In the genomic region with DNA sequence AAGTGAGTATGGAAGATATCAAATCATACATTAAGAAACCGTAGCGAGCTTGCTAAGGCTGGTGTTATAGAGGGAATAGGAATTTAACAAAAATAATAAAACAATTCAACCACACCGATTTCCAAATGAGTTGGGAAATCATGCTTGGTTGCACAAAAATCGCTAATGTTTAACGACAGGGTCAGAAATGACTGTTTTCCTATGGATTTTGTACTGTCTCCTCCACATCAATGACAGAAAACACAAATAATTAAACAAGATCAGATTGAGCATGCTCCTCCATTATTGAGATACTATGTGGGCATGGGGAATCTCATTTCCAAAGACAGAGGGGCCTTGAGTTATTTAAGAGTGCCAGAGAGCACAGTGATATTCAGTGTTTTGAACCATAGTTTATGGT, we compare ENCODE assay signal across 28 mouse cellular contexts. TPM values are rescaled to one million over a fixed set of nuclear protein-coding genes. Genes with fewer than 3 reads are reported as not detected.
A peak's percentile ranks its signal among the peaks of the same experiment; 100 is the strongest.
DNase-seq lines count a peak whose midpoint lies in the region; ATAC-seq and TF ChIP-seq lines count a peak whose summit lies in the region.
"Had no signal": no experiment of that assay in that cellular context is flagged by ENCODE, and none has a peak within 500 bp of the region (broad histone marks: within the 10 kb centered on the region; RNA-seq: fewer than 3 reads in every experiment).

No protein-coding gene starts in this region.

- H3K36me3 ChIP-seq in heart, adult 2 months (ENCODE audit: control insufficient read depth, insufficient read depth, low read length): peaks cover 13% of the 10 kb centered on the region
- no peaks in the 10 kb centered on the region for H3K36me3 ChIP-seq in liver, embryonic 15.5 days (replicated peaks)
- no peaks in the 10 kb centered on the region for H3K36me3 ChIP-seq in liver, embryonic 11.5 days (ENCODE audit: control insufficient read depth, insufficient read depth, low read length)
- H3K36me3 ChIP-seq in lung, postnatal 0 days (ENCODE audit: insufficient read depth, low read length): no peaks in the 10 kb centered on the region
- H3K36me3 ChIP-seq: embryonic facial prominence, embryonic 10.5 days; embryonic facial prominence, embryonic 13.5 days; forebrain, embryonic 12.5 days; forebrain, embryonic 15.5 days; G1E; heart, embryonic 10.5 days; heart, embryonic 13.5 days had no signal

- peak overlapping the region; percentile 94 for H3K27ac ChIP-seq in heart, adult 2 months
- H3K27ac ChIP-seq in liver, embryonic 15.5 days (replicated peaks): no peak overlapping the region
- H3K27ac ChIP-seq in liver, embryonic 11.5 days (ENCODE audit: low read depth, low read length): no peak overlapping the region
- no peak overlapping the region for H3K27ac ChIP-seq in lung, postnatal 0 days (ENCODE audit: low read length)
- H3K27ac ChIP-seq: embryonic facial prominence, embryonic 10.5 days; embryonic facial prominence, embryonic 13.5 days; forebrain, embryonic 12.5 days; forebrain, embryonic 15.5 days; heart, embryonic 10.5 days; heart, embryonic 13.5 days; hindbrain, embryonic 14.5 days; hindbrain, postnatal 0 days had no signal

- peaks cover 7% of the 10 kb centered on the region for H3K4me1 ChIP-seq in heart, adult 2 months (ENCODE audit: control insufficient read depth, insufficient read depth, low read length)
- peaks cover 5% of the 10 kb centered on the region; the same call in 1 of the 2 replicates for H3K4me1 ChIP-seq in liver, embryonic 15.5 days (replicated peaks)
- H3K4me1 ChIP-seq in liver, embryonic 11.5 days (replicated peaks; ENCODE audit: control insufficient read depth, insufficient read depth, low read length): peaks cover 9% of the 10 kb centered on the region; the same call in 1 of the 2 replicates
- H3K4me1 ChIP-seq in lung, postnatal 0 days (ENCODE audit: insufficient read depth, low read depth, low read length): 0 out of 2 replicates have a peak, but pooled peaks cover 6% of the 10 kb centered on the region
- H3K4me1 ChIP-seq: heart, embryonic 13.5 days had no signal

- TF ChIP-seq CTCF in heart, adult 2 months (IDR thresholded peaks at IDR 0.05): no peak
- TF ChIP-seq CTCF in lung, postnatal 0 days (IDR thresholded peaks at IDR 0.05): no peak

- no peaks in the 10 kb centered on the region for H3K27me3 ChIP-seq in heart, adult 2 months (ENCODE audit: control insufficient read depth, insufficient read depth, low read length)
- H3K27me3 ChIP-seq in liver, embryonic 15.5 days: no peaks in the 10 kb centered on the region
- H3K27me3 ChIP-seq in liver, embryonic 11.5 days (replicated peaks; ENCODE audit: control insufficient read depth, insufficient read depth, low read length): no peaks in the 10 kb centered on the region
- H3K27me3 ChIP-seq in lung, postnatal 0 days (replicated peaks; ENCODE audit: insufficient read depth, low read length): no peaks in the 10 kb centered on the region
- H3K27me3 ChIP-seq: CH12.LX; embryonic facial prominence, embryonic 13.5 days; forebrain, embryonic 12.5 days; forebrain, embryonic 15.5 days; heart, embryonic 13.5 days; Patski had no signal

- WGBS in heart, adult 2 months: 86% methylated on average over 5 of the region's 5 CpGs
- 73% methylated on average over 5 of the region's 5 CpGs for WGBS in liver, embryonic 15.5 days (ENCODE audit: insufficient replicate concordance)
- 87% methylated on average over 5 of the region's 5 CpGs for WGBS in liver, embryonic 11.5 days
- 83% methylated on average over 5 of the region's 5 CpGs for WGBS in lung, postnatal 0 days

- no peak for ATAC-seq in liver, embryonic 15.5 days (ENCODE audit: insufficient read depth)
- ATAC-seq in liver, embryonic 11.5 days (replicated peaks; ENCODE audit: low FRiP score): no peak
- ATAC-seq in lung, postnatal 0 days: no peak
- ATAC-seq: forebrain, embryonic 15.5 days; hindbrain, postnatal 0 days; Patski had no signal

- no peaks in the 10 kb centered on the region for H3K9me3 ChIP-seq in liver, embryonic 15.5 days (replicated peaks)
- H3K9me3 ChIP-seq in liver, embryonic 11.5 days (ENCODE audit: control insufficient read depth, low read length): no peaks in the 10 kb centered on the region; the same call in 1 of the 2 replicates
- H3K9me3 ChIP-seq in lung, postnatal 0 days (ENCODE audit: low read length): no peaks in the 10 kb centered on the region
- H3K9me3 ChIP-seq: embryonic facial prominence, embryonic 13.5 days; forebrain, embryonic 12.5 days; forebrain, embryonic 15.5 days; G1E; heart, embryonic 10.5 days; heart, embryonic 13.5 days had no signal

- peak overlapping the region; percentile 6; the same call in 1 of the 2 replicates for H3K4me2 ChIP-seq in liver, embryonic 15.5 days
- H3K4me2 ChIP-seq in liver, embryonic 11.5 days: no peak overlapping the region
- H3K4me2 ChIP-seq in lung, postnatal 0 days (replicated peaks; ENCODE audit: low read depth, low read length): peak overlapping the region; percentile 35
- H3K4me2 ChIP-seq: embryonic facial prominence, embryonic 13.5 days; forebrain, embryonic 12.5 days; forebrain, embryonic 15.5 days; heart, embryonic 13.5 days; hindbrain, embryonic 14.5 days had no signal

- no peak for TF ChIP-seq EP300 in heart, adult 2 months (IDR thresholded peaks at IDR 0.05; ENCODE audit: insufficient read depth, low read depth, low read length)
- no peak for TF ChIP-seq EP300 in lung, postnatal 0 days (IDR thresholded peaks at IDR 0.05)

- peak overlapping the region; percentile 60 for H3K4me3 ChIP-seq in heart, adult 2 months
- H3K4me3 ChIP-seq in liver, embryonic 15.5 days (replicated peaks): peak overlapping the region; percentile 25; the same call in 1 of the 2 replicates
- H3K4me3 ChIP-seq in liver, embryonic 11.5 days (ENCODE audit: low read depth, low read length): no peak overlapping the region
- no peak overlapping the region for H3K4me3 ChIP-seq in lung, postnatal 0 days (ENCODE audit: low read depth, low read length)
- H3K4me3 ChIP-seq: embryonic facial prominence, embryonic 10.5 days; embryonic facial prominence, embryonic 13.5 days; erythroblast, embryonic 14.5 days; forebrain, embryonic 12.5 days; forebrain, embryonic 15.5 days; heart, embryonic 10.5 days; heart, embryonic 13.5 days had no signal

- intact Hi-C loops in heart, adult 2 months (cut with DNase I): loop anchor here (10.0 kb wide), 1 partner anchor 129 kb away; no protein-coding TSS in a partner anchor

- no peak overlapping the region for H3K9ac ChIP-seq in heart, adult 2 months (ENCODE audit: low read depth, low read length)
- H3K9ac ChIP-seq in liver, embryonic 15.5 days: no peak overlapping the region
- no peak overlapping the region for H3K9ac ChIP-seq in liver, embryonic 11.5 days (ENCODE audit: low read depth, low read length)
- H3K9ac ChIP-seq in lung, postnatal 0 days (replicated peaks; ENCODE audit: low read depth): no peak overlapping the region
- H3K9ac ChIP-seq: embryonic facial prominence, embryonic 13.5 days; forebrain, embryonic 12.5 days; forebrain, embryonic 15.5 days; heart, embryonic 13.5 days; hindbrain, embryonic 14.5 days had no signal

- no peak for TF ChIP-seq POLR2A in heart, adult 2 months (IDR thresholded peaks at IDR 0.05; ENCODE audit: insufficient read depth, low read depth, low read length)

- DNase-seq in heart, adult 2 months: no peak
- DNase-seq in heart, adult 9 months (ENCODE audit: low spot score in 2 of 2): no peak
- no peak for DNase-seq in liver, embryonic 11.5 days (ENCODE audit: low spot score)
- no peak for DNase-seq in lung, postnatal 0 days (ENCODE audit: low spot score)
- no peak for DNase-seq in lung, postnatal 4 days
- DNase-seq in cerebellum, adult 9-10 months: no peak
- DNase-seq: B cell, adult 2 months; cerebellum, adult 11 months; cerebellum, adult 2 months; cerebellum, postnatal 10 days; cerebellum, postnatal 36 days; embryo, embryonic 11 days; gastrocnemius, postnatal 14 days; heart, postnatal 14 days; heart, postnatal 4 days had no signal

- no peaks in the 10 kb centered on the region for H3K79me2 ChIP-seq in heart, adult 2 months (replicated peaks; ENCODE audit: control insufficient read depth, insufficient read depth, low read length)

RNA-seq across cellular contexts. Expression of a gene that starts 2.1 kb away (rescaled TPM):
- 10 to 100 TPM; 33.4 to 33.6 TPM for total RNA-seq in heart, adult 2 months (2021)
- polyA plus RNA-seq in heart, adult 2 months (2012; rRNA removed): 41.4 and 43.1 TPM in 2 replicates
- 29.4 and 34.5 TPM in 2 replicates for polyA plus RNA-seq in liver, embryonic 15.5 days (2015; fragmentation: Nextera tagmentation; extraction: Ambion mirVana)
- polyA plus RNA-seq in liver, embryonic 11.5 days (2014; fragmentation: Nextera tagmentation; extraction: Ambion mirVana): 3.1 and 4.7 TPM in 2 replicates
- 86.4 and 103 TPM in 2 replicates for polyA plus RNA-seq in lung, postnatal 0 days (2015; fragmentation: Nextera tagmentation; extraction: Ambion mirVana)
- total RNA-seq: CH12.LX had no signal
- polyA plus RNA-seq: erythroblast, embryonic 14.5 days; G1E had no signal

RNA-seq across cellular contexts. Expression of a gene that starts 34.2 kb away (rescaled TPM):
- 10 to 100 TPM; 35.5 to 52.9 TPM for total RNA-seq in heart, adult 2 months (2021)
- 17.9 and 24.3 TPM in 2 replicates for polyA plus RNA-seq in heart, adult 2 months (2012; rRNA removed)
- polyA plus RNA-seq in liver, embryonic 15.5 days (2015; fragmentation: Nextera tagmentation; extraction: Ambion mirVana): 0.13 and 0.14 TPM in 2 replicates
- polyA plus RNA-seq in liver, embryonic 11.5 days (2014; fragmentation: Nextera tagmentation; extraction: Ambion mirVana): not detected in 2 replicates
- 266 and 286 TPM in 2 replicates for polyA plus RNA-seq in lung, postnatal 0 days (2015; fragmentation: Nextera tagmentation; extraction: Ambion mirVana)
- total RNA-seq: CH12.LX had no signal
- polyA plus RNA-seq: embryonic facial prominence, embryonic 10.5 days; erythroblast, embryonic 14.5 days; forebrain, embryonic 12.5 days; heart, embryonic 10.5 days had no signal

RNA-seq across cellular contexts. Expression of a gene that starts 50.5 kb away (rescaled TPM):
- under 1 TPM in 1 of 2 experiments, not detected in 1; 0.08 TPM for total RNA-seq in heart, adult 2 months (2021)
- polyA plus RNA-seq in heart, adult 2 months (2012; rRNA removed): 0.20 and 0.23 TPM in 2 replicates
- 3.3 and 4.1 TPM in 2 replicates for polyA plus RNA-seq in liver, embryonic 15.5 days (2015; fragmentation: Nextera tagmentation; extraction: Ambion mirVana)
- polyA plus RNA-seq in liver, embryonic 11.5 days (2014; fragmentation: Nextera tagmentation; extraction: Ambion mirVana): 0.34 and 0.58 TPM in 2 replicates
- polyA plus RNA-seq in lung, postnatal 0 days (2015; fragmentation: Nextera tagmentation; extraction: Ambion mirVana): 1.6 and 2.5 TPM in 2 replicates
- total RNA-seq: CH12.LX had no signal
- polyA plus RNA-seq: erythroblast, embryonic 14.5 days had no signal

Comparison
In these comparisons a context has a peak if more than half of its experiments do, and no peak if none do; other contexts are left out.
1. H3K4me3 ChIP-seq: peak in heart, adult 2 months (single experiment) and liver, embryonic 15.5 days (single experiment); none in liver, embryonic 11.5 days (single experiment) and lung, postnatal 0 days (single experiment).
2. RNA of a gene that starts 34.2 kb away (polyA plus RNA-seq): 266 to 286 TPM in lung, postnatal 0 days and 17.9 to 24.3 TPM in heart, adult 2 months; 0.13 to 0.14 TPM in liver, embryonic 15.5 days and not detected in liver, embryonic 11.5 days; every median in the first group is over 10 times any median in the second.